Mouse (Mus musculus) limb, embryonic 14.5 days (tissue): Measurements from ENCODE around the gene Srp54b. TPM values are rescaled to one million over a fixed set of nuclear protein-coding genes. Genes with fewer than 3 reads are reported as not detected.
"Not testable (repeated sequence)": the region's sequence is repeated elsewhere in the genome, so short reads cannot be mapped to it uniquely, and the experiment has no call there.

ENCODE experiments used
- ATAC-seq: fragments of 200-750 bp; cut with Nextera tagmentation; 2 replicates; pipeline ENCODE4 v1.8.0; 2017; ENCODE audit warnings: low read depth, moderate number of reproducible peaks, moderate TSS enrichment; ENCODE audit not compliant: low FRiP score
- DNase-seq: peaks from one replicate; pipeline ENCODE4 v3.0.0-alpha.2; 2015; ENCODE audit warnings: low spot score
- H3K27ac ChIP-seq: fragments of 300-500 bp; sonication (generic); replicated peaks from 2 replicates; pipeline ENCODE4 v1.5.1; 2014; ENCODE audit warnings: low read depth, mild to moderate bottlenecking, low read length, moderate library complexity, mixed read lengths
- H3K27me3 ChIP-seq: fragments of 300-500 bp; sonication (generic); 2 replicates; pipeline ENCODE4 v1.6.1; 2014; ENCODE audit warnings: low read length, mixed read lengths; ENCODE audit not compliant: control insufficient read depth, insufficient read depth
- H3K36me3 ChIP-seq: fragments of 300-500 bp; sonication (generic); 2 replicates; pipeline ENCODE4 v1.6.1; 2014; ENCODE audit warnings: mild to moderate bottlenecking, low read length, moderate library complexity, mixed read lengths; ENCODE audit not compliant: control insufficient read depth, insufficient read depth
- H3K4me1 ChIP-seq: fragments of 300-500 bp; sonication (generic); 2 replicates; pipeline ENCODE4 v1.6.1; 2014; ENCODE audit warnings: antibody characterized with exemption, low read length, mixed read lengths; ENCODE audit not compliant: control insufficient read depth, insufficient read depth
- H3K4me2 ChIP-seq: fragments of 300-500 bp; sonication (generic); replicated peaks from 2 replicates; pipeline ENCODE4 v1.6.1; 2014; ENCODE audit warnings: low read depth, mild to moderate bottlenecking, low read length, moderate library complexity; ENCODE audit not compliant: severe bottlenecking
- H3K4me3 ChIP-seq: fragments of 300-500 bp; sonication (generic); replicated peaks from 2 replicates; pipeline ENCODE4 v1.5.1; 2014; ENCODE audit warnings: low read length
- H3K9ac ChIP-seq: fragments of 300-500 bp; sonication (generic); 2 replicates; pipeline ENCODE4 v1.6.1; 2014; ENCODE audit warnings: mild to moderate bottlenecking, low read depth, low read length, moderate library complexity; ENCODE audit not compliant: severe bottlenecking
- H3K9me3 ChIP-seq: fragments of 300-500 bp; sonication (generic); 2 replicates; pipeline ENCODE4 v1.6.1; 2016; ENCODE audit warnings: low read length; ENCODE audit not compliant: control insufficient read depth
- WGBS: fragments of 180-500 bp; shearing (Covaris S2); extraction: QIAGEN DNeasy Blood & Tissue Kit; methylation state at CpG from one replicate; pipeline ENCODE4 v1.1.7; 2014; 5-methylcytosine and 5-hydroxymethylcytosine counted together
- polyA plus RNA-seq, 2 experiments: library from polyadenylated mRNA; depleted of rRNA in 1 of 2; stranded (reverse) in 1 of 2; unstranded in 1 of 2; fragments of >200 nt; fragmentation: Nextera tagmentation in 1 of 2; extraction: Ambion mirVana in 1 of 2; gene quantifications; 2 replicates each; pipeline versions ENCODE4 v1.2.1 to v1.2.3; 2012 to 2014

Srp54b gene
- polyA plus RNA-seq (2012; rRNA removed) (33.0 and 45.6 TPM in 2 replicates), polyA plus RNA-seq (2014; fragmentation: Nextera tagmentation; extraction: Ambion mirVana) (63.2 and 70.7 TPM in 2 replicates)

DNA sequence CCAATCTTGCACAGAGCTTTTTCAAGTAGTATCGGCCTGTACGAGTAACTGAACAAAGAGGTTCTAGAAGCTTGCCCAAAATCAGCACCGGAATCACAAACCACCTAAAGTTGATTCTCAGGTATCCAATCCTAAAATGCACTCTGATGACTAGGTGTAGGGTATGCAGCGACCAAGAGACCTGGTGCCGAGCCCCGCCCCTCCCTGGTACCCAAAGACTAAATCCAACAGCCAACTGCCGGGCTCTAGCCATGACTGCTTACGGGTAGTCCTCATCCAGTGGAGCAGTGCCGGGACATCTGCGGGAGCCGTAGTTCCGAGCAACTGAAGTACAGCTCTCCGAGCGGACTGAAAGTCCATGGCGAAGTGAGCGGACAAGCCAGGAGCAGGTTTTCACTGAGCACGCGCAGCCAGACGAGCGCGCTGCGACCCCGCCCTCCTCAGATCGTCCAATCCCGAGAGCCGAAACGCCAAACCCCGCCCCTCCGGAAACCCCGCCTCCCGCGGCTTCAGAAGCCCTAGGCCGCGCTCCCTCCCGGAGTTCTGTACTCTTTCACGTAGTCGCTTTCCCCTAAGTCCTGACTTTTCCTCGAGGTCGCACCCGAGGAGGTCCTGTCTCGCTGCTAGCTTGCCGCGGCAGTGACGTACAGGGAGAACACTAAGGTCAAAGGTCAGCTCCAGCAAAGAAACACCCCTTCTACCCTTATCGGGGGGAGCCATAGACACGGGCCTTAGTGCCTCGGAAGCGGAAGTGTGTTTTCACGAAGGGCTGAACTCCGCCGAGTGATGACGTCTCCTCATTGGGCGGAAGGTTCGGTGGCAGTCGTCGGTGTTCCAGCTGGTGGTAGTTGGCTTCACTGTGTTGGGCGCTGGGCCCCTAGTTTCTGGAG lies at the start of gene Srp54b:
Srp54b (plus strand) TSS at position 546 of the 890 bp plus-strand sequence.
- H3K9me3 ChIP-seq, H3K9ac ChIP-seq, H3K27me3 ChIP-seq, DNase-seq, H3K4me1 ChIP-seq, H3K4me2 ChIP-seq, H3K36me3 ChIP-seq, H3K27ac ChIP-seq: not testable (repeated sequence)
- H3K4me3 ChIP-seq: 0 out of 2 replicates have a peak within 1 kb of the TSS, but pooled peaks have one; percentile 14
- no CpG with 5 or more reads among the region's 57 CpGs for WGBS
- ATAC-seq: peak; percentile 97

GRCm38 (mm10) chr12:55112616-55113015 lies 42.3 kb upstream of the Srp54b start:
- DNase-seq, H3K4me3 ChIP-seq, H3K4me1 ChIP-seq, H3K27me3 ChIP-seq, H3K27ac ChIP-seq, H3K4me2 ChIP-seq, H3K9me3 ChIP-seq, H3K36me3 ChIP-seq, H3K9ac ChIP-seq, ATAC-seq: not testable (repeated sequence)
- WGBS: no CpG with 5 or more reads among the region's 7 CpGs

DNA sequence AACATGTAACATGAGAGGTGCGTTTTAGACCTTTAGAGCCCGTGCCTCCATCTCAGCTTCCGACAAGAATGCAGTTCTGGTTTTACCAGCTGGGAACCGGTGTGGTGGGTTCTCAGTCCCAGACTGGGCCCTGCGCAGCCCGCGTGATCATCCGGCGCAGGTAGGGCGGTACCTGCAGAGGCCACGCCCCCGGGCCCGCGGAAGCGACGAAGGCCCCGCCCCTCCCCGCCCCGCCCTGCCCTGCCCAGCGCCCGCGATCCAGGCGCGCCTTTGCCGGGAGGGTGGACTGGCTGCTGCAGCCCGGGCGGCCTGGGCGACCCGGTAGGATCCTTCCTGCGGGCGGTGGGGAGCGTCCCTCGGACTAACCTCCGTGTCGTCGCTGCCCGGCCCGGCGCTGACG lies 30.7 kb upstream of the Srp54b start, which contains the start of gene Fam177a:
Fam177a (plus strand) TSS at position 228 of the 400 bp plus-strand sequence.
- not testable (repeated sequence) for H3K27me3 ChIP-seq, H3K36me3 ChIP-seq, H3K9ac ChIP-seq, H3K27ac ChIP-seq, H3K4me1 ChIP-seq, H3K4me2 ChIP-seq, H3K9me3 ChIP-seq, DNase-seq, H3K4me3 ChIP-seq
- peak; percentile 97 for ATAC-seq
- no CpG with 5 or more reads among the region's 40 CpGs for WGBS

DNA sequence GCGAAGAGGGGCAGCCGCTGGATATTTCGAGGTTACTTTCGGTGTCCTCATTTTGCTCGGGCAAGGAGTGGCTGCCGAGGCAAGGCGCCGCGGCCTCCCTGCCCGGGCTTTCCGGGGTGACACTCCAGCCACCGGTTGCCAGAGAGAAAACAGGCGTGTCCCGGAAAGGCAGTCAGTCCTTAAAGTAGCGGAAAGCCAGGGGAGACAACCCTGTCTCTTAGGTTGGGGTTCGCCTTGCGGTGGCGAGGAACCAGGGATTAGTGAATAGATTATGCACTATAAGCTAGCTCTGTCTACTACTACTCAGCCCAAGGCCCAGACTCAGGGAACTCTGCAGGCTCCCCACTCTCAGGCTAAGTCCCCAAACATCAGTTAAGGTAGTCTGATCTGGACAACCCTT lies 30.2 kb upstream of the Srp54b start:
- H3K4me1 ChIP-seq, H3K9me3 ChIP-seq, H3K4me3 ChIP-seq, H3K4me2 ChIP-seq, H3K36me3 ChIP-seq, H3K9ac ChIP-seq, H3K27me3 ChIP-seq, H3K27ac ChIP-seq, DNase-seq: not testable (repeated sequence)
- peak; percentile 37; the same call in 1 of the 2 replicates for ATAC-seq
- no CpG with 5 or more reads among the region's 18 CpGs for WGBS

DNA sequence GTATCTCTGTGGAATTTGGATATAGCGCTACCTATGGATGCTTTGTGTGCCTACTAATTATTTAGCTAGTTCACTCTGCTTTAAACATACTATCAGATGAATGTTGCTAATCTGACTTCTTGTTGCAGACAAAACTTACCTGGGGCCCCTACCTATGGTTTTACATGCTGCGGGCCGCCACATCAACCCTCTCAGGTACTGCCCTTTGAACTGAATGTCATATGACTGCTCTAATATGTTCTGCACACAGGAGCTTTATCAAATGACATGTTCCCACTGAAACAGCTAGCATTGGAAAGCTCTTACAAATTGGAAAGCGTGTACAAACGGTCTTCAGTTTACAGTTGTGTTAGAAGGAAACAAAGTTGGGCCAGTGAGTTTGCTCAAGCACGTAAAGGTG lies 19.4 kb upstream of the Srp54b start:
- not testable (repeated sequence) for H3K9ac ChIP-seq, DNase-seq, H3K27ac ChIP-seq, H3K36me3 ChIP-seq, H3K4me1 ChIP-seq, ATAC-seq, H3K9me3 ChIP-seq, H3K27me3 ChIP-seq, H3K4me2 ChIP-seq, H3K4me3 ChIP-seq
- WGBS: no CpG with 5 or more reads among the region's 6 CpGs

GRCm38 (mm10) chr12:55137859-55138258 lies 17.0 kb upstream of the Srp54b start:
- not testable (repeated sequence) for H3K36me3 ChIP-seq, H3K4me1 ChIP-seq, H3K27me3 ChIP-seq, ATAC-seq, H3K9me3 ChIP-seq, H3K4me2 ChIP-seq, H3K27ac ChIP-seq, H3K9ac ChIP-seq, H3K4me3 ChIP-seq, DNase-seq
- no CpG with 5 or more reads among the region's 6 CpGs for WGBS

GRCm38 (mm10) chr12:55155449-55155783 lies 512 bp downstream of the Srp54b start:
- H3K4me1 ChIP-seq, DNase-seq, H3K36me3 ChIP-seq, H3K27me3 ChIP-seq, H3K9ac ChIP-seq, H3K9me3 ChIP-seq, H3K4me2 ChIP-seq, H3K27ac ChIP-seq: not testable (repeated sequence)
- 0% methylated on average over 7 of the region's 24 CpGs for WGBS
- 0 out of 2 replicates have a peak overlapping the region, but pooled peaks have one; percentile 14 for H3K4me3 ChIP-seq
- peak; percentile 42 for ATAC-seq

GRCm38 (mm10) chr12:55167034-55167557 lies 12.2 kb downstream of the Srp54b start:
- not testable (repeated sequence) for H3K9ac ChIP-seq, H3K4me1 ChIP-seq, H3K4me2 ChIP-seq, H3K9me3 ChIP-seq, H3K36me3 ChIP-seq, H3K4me3 ChIP-seq, H3K27ac ChIP-seq, H3K27me3 ChIP-seq, DNase-seq, ATAC-seq
- WGBS: no CpG with 5 or more reads among the region's 7 CpGs
